Mouse (Mus musculus): Measurements from ENCODE around the gene Rcor3.

DNA sequence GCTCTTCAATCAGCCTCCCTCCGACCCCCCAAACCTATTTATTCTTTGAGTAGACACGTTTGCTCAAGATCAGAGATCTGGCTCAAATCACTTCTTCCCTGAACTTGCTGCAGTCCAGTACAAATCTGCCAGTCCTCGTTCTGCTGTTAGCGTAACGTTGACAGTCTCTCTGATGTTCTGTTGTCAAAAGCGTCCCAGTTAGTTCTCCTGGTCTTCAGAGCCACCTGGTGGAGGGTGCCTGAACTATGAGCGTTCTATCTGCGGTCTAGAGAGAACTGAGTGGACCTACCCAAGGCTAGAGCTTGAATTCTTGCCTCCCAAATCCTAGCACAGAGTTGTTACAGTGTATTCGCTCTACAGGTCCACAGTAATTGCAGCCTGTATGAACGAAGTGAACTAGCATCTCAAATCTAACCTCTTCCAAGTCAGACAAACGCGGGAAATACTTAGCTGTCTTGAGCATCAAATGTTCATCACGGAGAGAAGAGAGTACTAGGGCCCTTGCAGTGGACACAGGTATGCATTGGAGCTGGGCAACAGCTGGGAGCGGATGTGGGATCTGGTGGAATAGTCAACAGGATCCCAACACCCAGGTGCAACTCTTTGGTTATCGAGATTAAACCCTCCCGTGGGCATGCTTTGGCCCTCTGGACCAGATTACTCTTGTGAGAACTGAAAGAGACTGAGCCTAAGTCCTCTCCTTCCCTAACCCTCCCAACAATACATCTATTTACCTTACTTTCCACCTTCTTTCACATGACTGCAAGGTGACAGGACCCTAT lies 44.8 kb downstream of the Rcor3 start:
- TF ChIP-seq POLR2A (IDR thresholded peaks at IDR 0.05; ENCODE audit: borderline replicate concordance, insufficient read depth, low read length) (no peak), CTCF (IDR thresholded peaks at IDR 0.05; ENCODE audit: borderline replicate concordance, insufficient read depth, low read depth, low read length) (peak; percentile 95)
